12 mouse cellular contexts compared by ENCODE assay signal in the genomic region with DNA sequence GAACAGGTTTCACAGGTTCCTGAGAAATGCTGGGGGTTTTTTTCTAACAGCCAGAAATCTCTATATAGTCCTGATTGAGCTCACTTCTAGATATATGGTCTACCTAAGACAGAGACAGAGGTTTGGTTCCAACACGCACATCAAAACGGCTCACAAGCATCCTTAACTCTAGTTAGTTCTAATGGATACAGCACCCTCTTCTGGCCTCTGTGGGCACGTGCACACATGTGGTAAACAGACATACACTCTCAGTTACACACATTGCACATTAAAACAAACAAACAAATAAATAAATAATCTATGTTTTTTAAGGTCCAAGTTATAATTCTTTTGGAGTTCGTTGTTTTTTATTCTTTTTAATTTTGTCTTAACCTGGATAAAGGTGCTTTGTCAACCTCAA. TPM values are rescaled to one million over a fixed set of nuclear protein-coding genes. Genes with fewer than 3 reads are reported as not detected.
DNase-seq lines count a peak whose midpoint lies in the region; TF ChIP-seq lines count a peak whose summit lies in the region.
"Had no signal": no experiment of that assay in that cellular context is flagged by ENCODE, and none has a peak within 500 bp of the region (broad histone marks: within the 10 kb centered on the region; RNA-seq: fewer than 3 reads in every experiment).

No protein-coding gene starts in this region.

- WGBS in kidney, adult 2 months = 73% methylated on average over 4 of the region's 4 CpGs

- peak; percentile 11 for DNase-seq in kidney, adult 2 months
- DNase-seq in kidney, adult 18-20 months = no peak
- DNase-seq in 416B (ENCODE audit: low read depth) = peak; percentile 55
- no peak for DNase-seq in brain, embryonic 14.5 days (ENCODE audit: low read depth)
- no peak for DNase-seq in spleen, adult 18-20 months
- no peak for DNase-seq in urinary bladder, postnatal 10 days (ENCODE audit: low spot score)
- DNase-seq: adrenal gland, adult 8-10 months; heart, postnatal 10 days; lung, postnatal 14 days had no signal

- no peak for TF ChIP-seq POLR2A in kidney, adult 2 months (IDR thresholded peaks at IDR 0.05; ENCODE audit: low read depth, low read length)
- TF ChIP-seq POLR2A in brain, embryonic 14.5 days (IDR thresholded peaks at IDR 0.05; ENCODE audit: borderline replicate concordance, extremely low read depth, insufficient read depth, insufficient read length, poor library complexity, severe bottlenecking) = no peak

- H3K4me1 ChIP-seq in kidney, adult 2 months (ENCODE audit: control insufficient read depth, insufficient read depth, low read length) = no peaks in the 10 kb centered on the region
- 0 out of 2 replicates have a peak, but pooled peaks cover 3% of the 10 kb centered on the region for H3K4me1 ChIP-seq in E14TG2a.4 (replicated peaks; ENCODE audit: low read depth, low read length)

- H3K27ac ChIP-seq in kidney, adult 2 months (ENCODE audit: insufficient read depth, low read depth, low read length) = no peak overlapping the region
- H3K27ac ChIP-seq: midbrain, embryonic 12.5 days had no signal

- H3K36me3 ChIP-seq in kidney, adult 2 months (ENCODE audit: control insufficient read depth, insufficient read depth, low read length) = no peaks in the 10 kb centered on the region
- H3K36me3 ChIP-seq in E14TG2a.4 (ENCODE audit: insufficient read depth, low read length) = no peaks in the 10 kb centered on the region
- H3K36me3 ChIP-seq: midbrain, embryonic 12.5 days had no signal

- H3K9me3 ChIP-seq in E14TG2a.4 (ENCODE audit: low read length) = no peaks in the 10 kb centered on the region
- H3K9me3 ChIP-seq: midbrain, embryonic 12.5 days had no signal

- H3K4me3 ChIP-seq in kidney, adult 2 months (ENCODE audit: insufficient read depth, low read depth, low read length) = no peak overlapping the region
- H3K4me3 ChIP-seq in E14TG2a.4 (replicated peaks; ENCODE audit: low read length) = no peak overlapping the region
- H3K4me3 ChIP-seq: erythroblast, embryonic 14.5 days; midbrain, embryonic 12.5 days had no signal

- no peaks in the 10 kb centered on the region for H3K27me3 ChIP-seq in kidney, adult 2 months (replicated peaks; ENCODE audit: control insufficient read depth, insufficient read depth, low read length)
- no peaks in the 10 kb centered on the region for H3K27me3 ChIP-seq in E14TG2a.4 (ENCODE audit: insufficient read depth, low read length)
- H3K27me3 ChIP-seq: midbrain, embryonic 12.5 days had no signal

- peak; percentile 34; the same call in 1 of the 2 replicates for TF ChIP-seq CTCF in kidney, adult 2 months (conservative IDR thresholded peaks at IDR 0.05; ENCODE audit: insufficient read depth, insufficient read length, low read depth, low read length)
- TF ChIP-seq CTCF in E14TG2a.4 (conservative IDR thresholded peaks at IDR 0.05; ENCODE audit: low read length) = peak; percentile 70
- peak; percentile 16; the same call in 1 of the 2 replicates for TF ChIP-seq CTCF in brain, embryonic 14.5 days (IDR thresholded peaks at IDR 0.05; ENCODE audit: borderline replicate concordance, extremely low read depth, insufficient read depth, insufficient read length)

RNA-seq across cellular contexts. Expression of gene Golga5, which starts 4.3 kb away (rescaled TPM):
- 12.8 and 14.8 TPM in 2 replicates for polyA plus RNA-seq in kidney, adult 2 months (2012; rRNA removed)
- polyA plus RNA-seq in brain, embryonic 14.5 days (2012; rRNA removed) = 21.8 and 23.9 TPM in 2 replicates

RNA-seq across cellular contexts. Expression of gene Lgmn, which starts 25.0 kb away (rescaled TPM):
- polyA plus RNA-seq in kidney, adult 2 months (2012; rRNA removed) = 1,163 and 1,191 TPM in 2 replicates
- polyA plus RNA-seq in brain, embryonic 14.5 days (2012; rRNA removed) = 47.2 and 61.8 TPM in 2 replicates

Comparison
In these comparisons a context has a peak if more than half of its experiments do, and no peak if none do; other contexts are left out.
1. DNase-seq: peak in kidney, adult 2 months (single experiment) and 416B (single experiment); none in kidney, adult 18-20 months (single experiment), brain, embryonic 14.5 days (single experiment), spleen, adult 18-20 months (0 of 2) and urinary bladder, postnatal 10 days (single experiment).
2. CTCF ChIP-seq: peak in every context shown above with its lines; median percentile 70 in E14TG2a.4; 34 in kidney, adult 2 months; 16 in brain, embryonic 14.5 days.
3. RNA of gene Lgmn, which starts 25.0 kb away (polyA plus RNA-seq): 1,163 to 1,191 TPM in kidney, adult 2 months; 47.2 to 61.8 TPM in brain, embryonic 14.5 days; every median in the first group is over 10 times any median in the second.